Mouse (Mus musculus) midbrain, postnatal 0 days (tissue): ENCODE results near the gene Bdp1. TPM values are rescaled to one million over a fixed set of nuclear protein-coding genes. Genes with fewer than 3 reads are reported as not detected.
A peak's percentile ranks its signal among the peaks of the same experiment; 100 is the strongest.

Source experiments
- ATAC-seq: fragments of 200-750 bp; cut with Nextera tagmentation; 2 replicates; pipeline ENCODE4 v1.8.0; 2017; ENCODE audit warnings: moderate number of reproducible peaks, mild to moderate bottlenecking, moderate TSS enrichment, moderate library complexity; ENCODE audit not compliant: low FRiP score
- DNase-seq: peaks from one replicate; pipeline ENCODE4 v3.0.0-alpha.2; 2015; ENCODE audit warnings: low spot score
- H3K27ac ChIP-seq: fragments of 300-500 bp; sonication (generic); 2 replicates; pipeline ENCODE4 v1.5.1; 2014; ENCODE audit warnings: low read depth, mild to moderate bottlenecking, low read length, mixed read lengths
- H3K27me3 ChIP-seq: fragments of 300-500 bp; sonication (generic); 2 replicates; pipeline ENCODE4 v1.6.1; 2014; ENCODE audit warnings: low read length, control low read depth, mixed read lengths; ENCODE audit not compliant: insufficient read depth
- H3K36me3 ChIP-seq: fragments of 300-500 bp; sonication (generic); 2 replicates; pipeline ENCODE4 v1.6.1; 2014; ENCODE audit warnings: low read length, control low read depth, mixed read lengths; ENCODE audit not compliant: insufficient read depth
- H3K4me1 ChIP-seq: fragments of 300-500 bp; sonication (generic); 2 replicates; pipeline ENCODE4 v1.6.1; 2014; ENCODE audit warnings: mild to moderate bottlenecking, control low read depth, antibody characterized with exemption, low read length, mixed read lengths; ENCODE audit not compliant: insufficient read depth
- H3K4me2 ChIP-seq: fragments of 300-500 bp; sonication (generic); 2 replicates; pipeline ENCODE4 v1.6.1; 2014; ENCODE audit warnings: low read depth, mild to moderate bottlenecking, low read length, mixed read lengths; ENCODE audit not compliant: poor library complexity, severe bottlenecking
- H3K4me3 ChIP-seq: fragments of 300-500 bp; sonication (generic); 2 replicates; pipeline ENCODE4 v1.5.1; 2014; ENCODE audit warnings: low read depth, mild to moderate bottlenecking, low read length, moderate library complexity
- H3K9ac ChIP-seq: fragments of 300-500 bp; sonication (generic); replicated peaks from 2 replicates; pipeline ENCODE4 v1.6.1; 2014; ENCODE audit warnings: mild to moderate bottlenecking, low read length, moderate library complexity, mixed read lengths; ENCODE audit not compliant: poor library complexity, severe bottlenecking
- H3K9me3 ChIP-seq: fragments of 300-500 bp; sonication (generic); 2 replicates; pipeline ENCODE4 v1.6.1; 2016; ENCODE audit warnings: low read length, control low read depth
- CTCF ChIP-seq: IDR thresholded peaks from 2 replicates; pipeline ENCODE4 v1.5.1; 2016; ENCODE audit warnings: antibody characterized with exemption, mild to moderate bottlenecking
- WGBS: fragments of 180-500 bp; shearing (Covaris S2); extraction: QIAGEN DNeasy Blood & Tissue Kit; methylation state at CpG from one replicate; pipeline ENCODE4 v1.1.7; 2014; 5-methylcytosine and 5-hydroxymethylcytosine counted together
- polyA plus RNA-seq: library from polyadenylated mRNA; unstranded; fragments of >200 nt; fragmentation: Nextera tagmentation; extraction: Ambion mirVana; gene quantifications from 2 replicates; pipeline ENCODE4 v1.2.1, GENCODE M21; 2015
- total RNA-seq: library from RNA; depleted of rRNA; stranded (reverse); fragments of >200 nt; gene quantifications from 2 replicates; pipeline ENCODE4 v1.2.3, GENCODE M21; 2014

Gene Bdp1
- total and polyA plus RNA-seq, 2 experiments from 2014 or later = 18.9 to 23.0 TPM

GRCm38 (mm10) chr13:100123970-100124369, 20.1 kb upstream of the Bdp1 start:
- Histone ChIP-seq H3K36me3 (peaks cover 16% of the 10 kb centered on the region), H3K27me3 (no peaks in the 10 kb centered on the region), H3K27ac (no peak overlapping the region), H3K4me3 (peak overlapping the region; percentile 97), H3K9ac (no peak overlapping the region), H3K4me2 (peak overlapping the region; percentile 91), H3K9me3 (no peaks in the 10 kb centered on the region), H3K4me1 (peaks cover 7% of the 10 kb centered on the region; the same call in 1 of the 2 replicates)
- TF ChIP-seq CTCF = no peak
- DNase-seq (no peak), ATAC-seq (peak; percentile 24; the same call in 1 of the 2 replicates)
- 91% methylated on average over 3 of the region's 3 CpGs for WGBS

GRCm38 (mm10) chr13:100112218-100112972, 8.5 kb upstream of the Bdp1 start:
- H3K4me1 ChIP-seq = no peaks in the 10 kb centered on the region; the same call in 1 of the 2 replicates
- peak; percentile 81 for TF ChIP-seq CTCF
- ATAC-seq = no peak
- no peaks in the 10 kb centered on the region for H3K9me3 ChIP-seq
- peaks cover 17% of the 10 kb centered on the region for H3K36me3 ChIP-seq
- no peak overlapping the region for H3K4me3 ChIP-seq
- H3K27ac ChIP-seq = no peak overlapping the region
- WGBS = 39% methylated on average over 5 of the region's 5 CpGs
- no peak overlapping the region for H3K4me2 ChIP-seq
- no peaks in the 10 kb centered on the region for H3K27me3 ChIP-seq
- DNase-seq = peak; percentile 57
- no peak overlapping the region for H3K9ac ChIP-seq

- Histone ChIP-seq H3K27ac (peak within 1 kb of the TSS; percentile 51; the same call in 1 of the 2 replicates), H3K4me2 (peak within 1 kb of the TSS; percentile 88), H3K27me3 (no peaks in the 10 kb centered on the region), H3K36me3 (no peaks in the 10 kb centered on the region; the same call in 1 of the 2 replicates), H3K9me3 (no peaks in the 10 kb centered on the region), H3K4me3 (peak within 1 kb of the TSS; percentile 88), H3K4me1 (no peaks in the 10 kb centered on the region; the same call in 1 of the 2 replicates), H3K9ac (peak within 1 kb of the TSS; percentile 78)
- 1% methylated on average over 66 of the region's 76 CpGs for WGBS
- ATAC-seq (peak; percentile 77), DNase-seq (peak; percentile 81)
- TF ChIP-seq CTCF = no peak
These were observed 4.0 kb upstream of the Bdp1 start, which contains the start of gene Serf1 for GRCm38 (mm10) chr13:100107652-100108472. Gene Serf1 (plus strand): TSS chr13:100108012.

- Histone ChIP-seq H3K4me2 (peak overlapping the region; percentile 80), H3K27me3 (no peaks in the 10 kb centered on the region), H3K4me1 (peaks cover 6% of the 10 kb centered on the region), H3K27ac (peak overlapping the region; percentile 64), H3K4me3 (peak overlapping the region; percentile 79), H3K9me3 (no peaks in the 10 kb centered on the region), H3K36me3 (0 out of 2 replicates have a peak, but pooled peaks cover 2% of the 10 kb centered on the region), H3K9ac (peak overlapping the region; percentile 73)
- TF ChIP-seq CTCF = no peak
- peak; percentile 1 for DNase-seq
- no peak; the same call in 1 of the 2 replicates for ATAC-seq
- 8% methylated on average over 15 of the region's 15 CpGs for WGBS
These were observed 715 bp downstream of the Bdp1 start for GRCm38 (mm10) chr13:100103052-100103658.

GRCm38 (mm10) chr13:100098808-100099207, 5.1 kb downstream of the Bdp1 start:
- H3K4me3 ChIP-seq = no peak overlapping the region
- 95% methylated on average over 6 of the region's 6 CpGs for WGBS
- no peak overlapping the region for H3K9ac ChIP-seq
- no peaks in the 10 kb centered on the region for H3K27me3 ChIP-seq
- no peak overlapping the region for H3K27ac ChIP-seq
- ATAC-seq (no peak), DNase-seq (no peak)
- TF ChIP-seq CTCF = no peak
- H3K9me3 ChIP-seq = no peaks in the 10 kb centered on the region
- H3K4me2 ChIP-seq = no peak overlapping the region
- H3K36me3 ChIP-seq = peaks cover 21% of the 10 kb centered on the region
- H3K4me1 ChIP-seq = peaks cover 6% of the 10 kb centered on the region; the same call in 1 of the 2 replicates
